Mouse (Mus musculus) intestine, postnatal 0 days (tissue): ENCODE data around the gene Ano10. TPM values are rescaled to one million over a fixed set of nuclear protein-coding genes. Genes with fewer than 3 reads are reported as not detected.
"Not testable (repeated sequence)": the region's sequence is repeated elsewhere in the genome, so short reads cannot be mapped to it uniquely, and the experiment has no call there.

Experiments
- ATAC-seq: fragments of 200-750 bp; cut with Nextera tagmentation; 2 replicates; pipeline ENCODE4 v1.8.0; 2017; ENCODE audit warnings: mild to moderate bottlenecking, moderate TSS enrichment, moderate library complexity
- H3K27ac ChIP-seq: fragments of 300-500 bp; sonication (generic); 2 replicates; pipeline ENCODE4 v1.5.1; 2014; ENCODE audit warnings: mild to moderate bottlenecking, low read depth, low read length, moderate library complexity
- H3K27me3 ChIP-seq: fragments of 300-500 bp; sonication (generic); replicated peaks from 2 replicates; pipeline ENCODE4 v1.6.1; 2014; ENCODE audit warnings: low read length, mixed read lengths; ENCODE audit not compliant: control insufficient read depth, insufficient read depth
- H3K36me3 ChIP-seq: fragments of 300-500 bp; sonication (generic); 2 replicates; pipeline ENCODE4 v1.6.1; 2014; ENCODE audit warnings: mild to moderate bottlenecking, moderate library complexity; ENCODE audit not compliant: control insufficient read depth, insufficient read depth
- H3K4me1 ChIP-seq: fragments of 300-500 bp; sonication (generic); replicated peaks from 2 replicates; pipeline ENCODE4 v1.6.1; 2014; ENCODE audit warnings: antibody characterized with exemption, low read length, mixed read lengths; ENCODE audit not compliant: control insufficient read depth, insufficient read depth
- H3K4me2 ChIP-seq: fragments of 300-500 bp; sonication (generic); replicated peaks from 2 replicates; pipeline ENCODE4 v1.6.1; 2014; ENCODE audit warnings: low read depth, mild to moderate bottlenecking, moderate library complexity
- H3K4me3 ChIP-seq: fragments of 300-500 bp; sonication (generic); 2 replicates; pipeline ENCODE4 v1.5.1; 2014; ENCODE audit warnings: low read depth, low read length
- H3K9ac ChIP-seq: fragments of 300-500 bp; sonication (generic); 2 replicates; pipeline ENCODE4 v1.6.1; 2014; ENCODE audit warnings: mild to moderate bottlenecking, low read depth, low read length
- H3K9me3 ChIP-seq: fragments of 300-500 bp; sonication (generic); 2 replicates; pipeline ENCODE4 v1.6.1; 2016; ENCODE audit warnings: mixed run types; ENCODE audit not compliant: control insufficient read depth
- CTCF ChIP-seq: sonication (generic); IDR thresholded peaks from 2 replicates; pipeline ENCODE4 v1.5.1; 2016; ENCODE audit warnings: low read depth, mild to moderate bottlenecking, control low read depth, antibody characterized with exemption, moderate library complexity
- WGBS: fragments of 180-500 bp; shearing (Covaris S2); extraction: QIAGEN DNeasy Blood & Tissue Kit; methylation state at CpG from one replicate; pipeline ENCODE4 v1.1.7; 2014; 5-methylcytosine and 5-hydroxymethylcytosine counted together
- polyA plus RNA-seq: library from polyadenylated mRNA; unstranded; fragments of >200 nt; fragmentation: Nextera tagmentation; extraction: Ambion mirVana; gene quantifications from 2 replicates; pipeline ENCODE4 v1.2.1, GENCODE M21; 2015

Gene Ano10
- polyA plus RNA-seq, 1 experiment from 2014 or later = 51.9 TPM

DNA sequence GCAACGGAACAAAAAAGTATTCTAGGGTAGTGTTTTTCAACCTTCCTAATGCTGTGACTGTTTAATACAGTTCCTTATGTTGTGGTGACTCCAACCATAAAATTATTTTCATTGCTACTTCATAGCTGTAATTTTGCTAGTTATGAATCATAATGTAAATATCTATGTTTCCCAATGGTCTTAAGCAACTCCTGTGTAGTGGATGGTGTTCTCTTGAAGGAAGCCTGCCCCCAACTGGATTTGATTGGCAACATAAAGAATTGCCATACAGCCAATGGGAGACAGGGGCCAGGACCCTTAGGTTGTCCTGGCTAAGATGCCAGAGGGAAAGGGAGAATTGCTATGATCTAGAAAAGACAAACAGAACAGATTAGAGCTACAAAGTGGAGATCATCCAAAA, 31.8 kb upstream of the Ano10 start:
- Histone ChIP-seq H3K9ac (no peak overlapping the region), H3K9me3 (no peaks in the 10 kb centered on the region), H3K27me3 (no peaks in the 10 kb centered on the region), H3K36me3 (no peaks in the 10 kb centered on the region), H3K4me3 (no peak overlapping the region), H3K27ac (no peak overlapping the region), H3K4me2 (no peak overlapping the region), H3K4me1 (no peaks in the 10 kb centered on the region)
- 94% methylated on average over 1 of the region's 1 CpGs for WGBS
- no peak for ATAC-seq
- TF ChIP-seq CTCF = no peak

DNA sequence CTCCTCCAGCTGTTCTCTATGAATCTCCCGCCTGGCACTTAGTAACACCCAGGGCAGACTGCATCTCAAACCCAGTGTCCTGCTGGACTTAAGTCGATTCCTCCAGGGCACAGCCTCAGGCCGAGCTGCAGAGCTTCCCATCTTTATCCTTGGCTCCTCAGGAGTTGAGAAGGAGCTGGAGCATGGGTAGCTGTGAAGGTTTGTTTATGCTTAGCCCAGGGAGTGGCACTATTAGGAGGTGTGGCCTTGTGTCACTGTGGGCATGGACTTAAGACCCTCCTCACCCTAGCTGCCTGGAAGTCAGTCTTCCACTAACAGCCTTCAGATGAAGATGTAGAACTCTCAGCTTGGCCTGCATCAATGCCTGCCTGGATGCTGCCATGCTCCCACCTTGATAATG, 28.1 kb upstream of the Ano10 start:
- Histone ChIP-seq H3K4me2 (no peak overlapping the region), H3K36me3 (no peaks in the 10 kb centered on the region), H3K9ac (no peak overlapping the region), H3K4me3 (no peak overlapping the region), H3K9me3 (no peaks in the 10 kb centered on the region), H3K27me3 (no peaks in the 10 kb centered on the region), H3K27ac (no peak overlapping the region), H3K4me1 (no peaks in the 10 kb centered on the region)
- 42% methylated on average over 3 of the region's 3 CpGs for WGBS
- no peak for TF ChIP-seq CTCF
- ATAC-seq = no peak

DNA sequence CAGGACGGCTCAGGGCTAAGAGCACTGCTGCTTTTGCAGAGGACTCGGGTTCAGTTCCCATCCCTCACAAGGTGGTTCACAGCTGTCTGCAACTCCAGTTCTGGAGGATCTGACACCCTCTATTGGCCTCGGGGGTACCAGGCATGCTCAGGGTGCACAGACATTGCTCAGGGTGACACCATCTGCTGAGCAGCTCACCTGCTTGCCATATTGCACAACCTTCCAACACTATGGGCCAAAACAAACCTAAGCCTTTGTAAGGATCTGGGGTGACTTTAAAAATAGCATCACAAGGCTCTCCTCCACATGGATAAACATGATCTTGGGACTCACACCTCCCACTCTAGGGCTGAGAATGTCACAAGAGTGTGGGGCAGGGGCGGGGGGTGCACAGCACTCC, 26.4 kb upstream of the Ano10 start:
- no peaks in the 10 kb centered on the region for H3K9me3 ChIP-seq
- H3K36me3 ChIP-seq = no peaks in the 10 kb centered on the region
- 95% methylated on average over 4 of the region's 4 CpGs for WGBS
- no peak overlapping the region for H3K9ac ChIP-seq
- no peak overlapping the region for H3K4me3 ChIP-seq
- no peaks in the 10 kb centered on the region for H3K4me1 ChIP-seq
- no peak overlapping the region for H3K4me2 ChIP-seq
- no peak for TF ChIP-seq CTCF
- H3K27ac ChIP-seq = no peak overlapping the region
- no peak for ATAC-seq
- H3K27me3 ChIP-seq = no peaks in the 10 kb centered on the region

DNA sequence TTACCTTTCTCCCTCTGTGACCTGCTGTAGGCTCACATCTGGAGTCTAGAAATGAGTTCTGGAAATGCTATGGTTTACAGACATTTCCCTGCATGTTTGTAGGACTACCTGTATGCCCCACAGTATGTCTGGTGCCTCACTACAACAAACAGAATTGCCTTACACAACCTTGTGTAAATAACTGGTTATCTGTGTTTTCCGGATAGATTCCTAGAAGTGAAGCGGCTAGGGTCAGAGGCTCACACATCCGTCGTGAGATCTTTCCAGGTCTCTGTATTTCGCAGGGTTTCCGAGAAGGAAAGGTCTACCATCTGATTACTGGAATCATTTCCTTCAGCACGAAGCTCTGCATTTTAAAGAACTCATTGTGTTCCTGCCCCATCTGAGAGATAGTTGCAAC, 22.3 kb upstream of the Ano10 start:
- no peak overlapping the region for H3K4me2 ChIP-seq
- H3K9ac ChIP-seq = no peak overlapping the region
- TF ChIP-seq CTCF = no peak
- no peak for ATAC-seq
- no peaks in the 10 kb centered on the region for H3K4me1 ChIP-seq
- H3K4me3 ChIP-seq = no peak overlapping the region
- no peak overlapping the region for H3K27ac ChIP-seq
- no peaks in the 10 kb centered on the region for H3K36me3 ChIP-seq
- H3K9me3 ChIP-seq = no peaks in the 10 kb centered on the region
- no peaks in the 10 kb centered on the region for H3K27me3 ChIP-seq
- WGBS = 44% methylated on average over 7 of the region's 7 CpGs

DNA sequence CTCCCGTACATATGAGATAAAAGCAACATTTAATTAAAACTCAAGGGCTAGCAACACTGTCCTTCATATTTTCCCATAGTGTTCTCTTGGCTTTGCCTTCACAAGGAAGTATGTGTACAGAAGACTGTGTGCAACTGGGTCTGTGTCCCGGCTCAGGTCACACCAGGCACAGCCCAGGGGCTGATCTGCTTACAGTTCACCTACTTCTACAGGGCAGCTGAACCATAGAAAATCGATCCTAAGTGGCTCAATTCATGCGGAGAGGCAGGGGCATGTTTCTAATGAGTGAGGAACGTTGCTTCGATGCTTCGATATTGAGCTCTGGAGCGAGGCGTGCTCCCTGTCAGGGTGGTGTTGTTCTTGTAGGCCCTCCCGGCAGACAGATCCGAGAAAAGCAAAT, 21.3 kb upstream of the Ano10 start:
- no peak for ATAC-seq
- Histone ChIP-seq H3K4me3 (no peak overlapping the region), H3K27ac (no peak overlapping the region), H3K9me3 (no peaks in the 10 kb centered on the region), H3K9ac (no peak overlapping the region), H3K4me2 (no peak overlapping the region), H3K4me1 (no peaks in the 10 kb centered on the region), H3K27me3 (no peaks in the 10 kb centered on the region), H3K36me3 (no peaks in the 10 kb centered on the region)
- WGBS = 82% methylated on average over 11 of the region's 11 CpGs
- no peak for TF ChIP-seq CTCF

DNA sequence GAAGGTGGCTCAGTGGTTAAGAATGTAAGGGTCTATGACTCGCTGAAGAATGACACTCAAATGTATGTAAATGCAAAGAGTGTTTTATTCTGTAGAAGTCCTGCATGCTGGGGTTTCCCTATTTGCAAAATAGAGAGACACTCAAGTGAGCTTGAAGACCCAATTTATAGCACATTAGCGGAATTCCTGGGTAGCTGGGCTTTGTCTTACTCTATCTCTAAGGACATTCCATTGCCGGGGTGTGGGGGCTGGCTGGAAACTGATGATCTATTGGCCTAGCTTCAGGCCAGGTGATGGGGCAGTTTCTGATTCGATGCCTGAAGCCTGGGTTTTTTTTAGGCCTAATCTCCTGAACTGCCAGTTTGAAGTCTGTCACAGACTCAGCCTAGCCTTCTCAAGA, 20.7 kb upstream of the Ano10 start:
- Histone ChIP-seq H3K9me3 (no peaks in the 10 kb centered on the region), H3K4me2 (no peak overlapping the region), H3K27ac (no peak overlapping the region), H3K9ac (no peak overlapping the region), H3K36me3 (no peaks in the 10 kb centered on the region), H3K4me1 (no peaks in the 10 kb centered on the region), H3K27me3 (no peaks in the 10 kb centered on the region), H3K4me3 (no peak overlapping the region)
- no peak for TF ChIP-seq CTCF
- 52% methylated on average over 4 of the region's 4 CpGs for WGBS
- no peak for ATAC-seq

DNA sequence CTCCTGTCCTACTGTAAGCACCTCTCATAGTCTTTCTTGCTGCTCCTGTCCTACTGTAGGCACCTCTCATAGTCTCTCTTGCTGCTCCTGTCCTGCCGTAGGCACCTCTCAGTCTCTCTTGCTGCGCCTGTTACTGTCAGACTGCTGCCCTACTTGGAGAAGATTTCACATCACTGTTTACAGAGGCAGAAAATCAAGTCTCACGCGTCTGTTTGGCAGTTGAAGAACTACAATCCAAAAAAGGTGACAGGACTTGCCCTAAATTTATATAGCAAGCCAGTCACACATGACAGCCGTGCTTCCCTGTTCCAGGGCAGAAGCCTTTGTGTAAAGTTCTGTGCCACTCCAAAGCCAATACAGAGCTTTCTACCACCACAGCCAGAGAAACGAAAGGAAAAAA, 20.2 kb upstream of the Ano10 start:
- Histone ChIP-seq H3K4me3 (no peak overlapping the region), H3K4me2 (no peak overlapping the region), H3K9me3 (no peaks in the 10 kb centered on the region), H3K27me3 (no peaks in the 10 kb centered on the region), H3K27ac (no peak overlapping the region), H3K36me3 (no peaks in the 10 kb centered on the region), H3K9ac (no peak overlapping the region), H3K4me1 (no peaks in the 10 kb centered on the region)
- ATAC-seq = no peak
- 86% methylated on average over 6 of the region's 6 CpGs for WGBS
- no peak for TF ChIP-seq CTCF

DNA sequence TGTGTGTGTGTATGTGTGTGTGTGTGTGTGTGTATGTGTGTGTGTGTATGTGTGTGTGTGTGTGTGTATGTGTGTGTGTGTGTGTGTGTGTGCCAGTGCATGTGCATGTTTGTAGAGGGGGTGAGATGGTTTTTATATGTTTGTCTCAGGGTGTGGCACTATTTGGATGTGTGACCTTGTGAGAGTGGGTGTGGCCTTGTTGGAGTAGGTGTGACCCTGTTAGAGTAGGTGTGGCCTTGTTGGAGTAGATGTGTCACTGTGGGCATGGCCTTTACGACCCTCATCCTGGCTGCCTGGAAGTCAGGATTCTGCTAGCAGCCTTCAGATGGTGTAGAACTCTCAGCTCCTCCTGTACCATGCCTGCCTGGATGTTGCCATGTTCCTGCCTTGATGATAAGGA, 18.9 kb upstream of the Ano10 start:
- not testable (repeated sequence) for H3K4me3 ChIP-seq, H3K9ac ChIP-seq, H3K27me3 ChIP-seq, ATAC-seq, H3K27ac ChIP-seq, H3K36me3 ChIP-seq, H3K4me1 ChIP-seq, H3K4me2 ChIP-seq, H3K9me3 ChIP-seq
- WGBS = 47% methylated on average over 1 of the region's 1 CpGs
